Mouse (Mus musculus) liver, embryonic 14.5 days (tissue): Measurements from ENCODE around the gene Rrp1.

ENCODE experiments used
- CTCF ChIP-seq: IDR thresholded peaks from 2 replicates; pipeline ENCODE4 v1.5.1; 2016; ENCODE audit warnings: antibody characterized with exemption, low read depth, control low read depth
- EP300 ChIP-seq: IDR thresholded peaks from 2 replicates; pipeline ENCODE4 v1.6.1; 2016; ENCODE audit warnings: antibody characterized with exemption, low read depth

- peak; percentile 99 for TF ChIP-seq CTCF
- TF ChIP-seq EP300 = no peak
Measured at GRCm38 (mm10) chr10:78438094-78438493, 25.3 kb upstream of the Rrp1 start.
